Mouse (Mus musculus) myocyte (in vitro differentiated cells): ENCODE measurements at regions not wholly inside any gene's neighbourhood (a gene's known extent, or its start where the extent isn't known, plus 50 kb on each side); places are given as distances from the start of the nearest gene placed in this dataset.

Experiments used
- CEBPB ChIP-seq: IDR thresholded peaks from 2 replicates; pipeline ENCODE4 v1.6.1; 2011; ENCODE audit warnings: mild to moderate bottlenecking, moderate library complexity; ENCODE audit not compliant: poor library complexity, insufficient read depth, severe bottlenecking
- E2F4 ChIP-seq: IDR thresholded peaks from one replicate; pipeline ENCODE4 v1.6.1; 2011; ENCODE audit warnings: mild to moderate bottlenecking, control low read depth, moderate library complexity; ENCODE audit not compliant: insufficient read depth
- MAX ChIP-seq: IDR thresholded peaks from one replicate; pipeline ENCODE4 v1.6.1; 2011; ENCODE audit warnings: low read depth, mild to moderate bottlenecking, control low read depth
- MYOD1 ChIP-seq, 3 experiments: IDR thresholded peaks; one replicate each; pipeline ENCODE4 v1.6.1; 2011; ENCODE audit warnings: control low read depth in 2 of 3, low read depth in 2 of 3, mild to moderate bottlenecking in 2 of 3, moderate library complexity in 1 of 3; ENCODE audit not compliant: insufficient read length in 2 of 3, control insufficient read depth in 1 of 3
- MYOG ChIP-seq, 3 experiments: IDR thresholded peaks; one replicate each; pipeline ENCODE4 v1.6.1; 2011; ENCODE audit warnings: control low read depth in 2 of 3, low read depth in 2 of 3, mild to moderate bottlenecking in 2 of 3; ENCODE audit not compliant: insufficient read length in 2 of 3, control insufficient read depth in 1 of 3, insufficient read depth in 1 of 3
- POLR2A ChIP-seq: IDR thresholded peaks from one replicate; pipeline ENCODE4 v1.6.1; 2011; ENCODE audit warnings: low read depth, mild to moderate bottlenecking, control low read depth, moderate library complexity; ENCODE audit not compliant: insufficient read length
- POLR2AphosphoS2 ChIP-seq: IDR thresholded peaks from one replicate; pipeline ENCODE4 v1.6.1; 2011; ENCODE audit warnings: low read depth, control low read depth; ENCODE audit not compliant: insufficient read length
- TCF12 ChIP-seq: IDR thresholded peaks from one replicate; pipeline ENCODE4 v1.6.1; 2011; ENCODE audit warnings: mild to moderate bottlenecking, control low read depth; ENCODE audit not compliant: poor library complexity, insufficient read depth, severe bottlenecking
- USF1 ChIP-seq: IDR thresholded peaks from one replicate; pipeline ENCODE4 v1.6.1; 2011; ENCODE audit warnings: low read depth, mild to moderate bottlenecking, control low read depth, moderate library complexity

GRCm38 (mm10) chr8:126654353-126654752, 60.6 kb upstream of the Irf2bp2 start:
- TF ChIP-seq POLR2A, result no peak
- no peak for TF ChIP-seq MYOG (IDR thresholded peaks at IDR 0.05; ENCODE audit: control insufficient read depth in 1 of 3, insufficient read depth in 1 of 3, insufficient read length in 2 of 3, low read depth in 2 of 3)
- no peak for TF ChIP-seq MAX
- no peak for TF ChIP-seq USF1
- no peak for TF ChIP-seq MYOD1 (IDR thresholded peaks at IDR 0.05; ENCODE audit: control insufficient read depth in 1 of 3, insufficient read length in 2 of 3, low read depth in 2 of 3)
- TF ChIP-seq POLR2AphosphoS2, result no peak
- TF ChIP-seq CEBPB, result no peak
- TF ChIP-seq TCF12, result no peak
- TF ChIP-seq E2F4, result no peak
